Mouse (Mus musculus) splenic B cell, adult 2 months (primary cell): Measurements from ENCODE around the gene Cdkal1.

ENCODE experiments used
- DNase-seq: peaks from one replicate; pipeline ENCODE4 v3.0.0-alpha.2; 2011; ENCODE audit warnings: low read depth, low spot score
- H3K27me3 ChIP-seq: 2 replicates; pipeline ENCODE4 v1.6.1; 2012; ENCODE audit warnings: mild to moderate bottlenecking, low read length, moderate library complexity, mixed read lengths; ENCODE audit not compliant: control insufficient read depth, poor library complexity, insufficient read depth, severe bottlenecking
- H3K36me3 ChIP-seq: 2 replicates; pipeline ENCODE4 v1.6.1; 2012; ENCODE audit warnings: mild to moderate bottlenecking, low read length, moderate library complexity, mixed read lengths; ENCODE audit not compliant: control insufficient read depth, poor library complexity, insufficient read depth, severe bottlenecking

The Cdkal1 gene

GRCm38 (mm10) chr13:29430919-29431318, 424.6 kb downstream of the Cdkal1 start:
- H3K27me3 ChIP-seq, result no peaks in the 10 kb centered on the region
- no peaks in the 10 kb centered on the region for H3K36me3 ChIP-seq
- peak; percentile 68 for DNase-seq

GRCm38 (mm10) chr13:29429877-29430276, 425.6 kb downstream of the Cdkal1 start:
- H3K27me3 ChIP-seq, result no peaks in the 10 kb centered on the region
- no peak for DNase-seq
- H3K36me3 ChIP-seq, result no peaks in the 10 kb centered on the region

DNA sequence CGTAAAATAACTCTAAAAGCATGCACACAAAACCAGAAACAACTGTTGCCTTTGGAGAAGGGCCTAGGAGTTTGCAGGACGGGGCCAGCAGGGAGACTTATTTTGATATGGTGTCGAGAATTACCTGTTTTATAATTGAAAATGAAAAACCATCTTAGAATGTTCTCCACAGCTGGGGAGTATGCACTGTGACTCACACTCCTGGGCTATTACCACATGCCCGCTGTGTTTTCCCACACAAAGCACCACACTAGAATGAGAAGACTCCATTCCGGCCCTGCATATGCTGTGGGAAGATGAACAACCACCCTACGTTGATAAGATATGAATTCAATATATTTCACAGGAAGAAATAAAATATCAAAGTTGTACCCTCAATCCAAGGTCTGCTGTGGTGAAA, 426.3 kb downstream of the Cdkal1 start:
- H3K27me3 ChIP-seq, result no peaks in the 10 kb centered on the region
- no peaks in the 10 kb centered on the region for H3K36me3 ChIP-seq
- DNase-seq, result no peak

DNA sequence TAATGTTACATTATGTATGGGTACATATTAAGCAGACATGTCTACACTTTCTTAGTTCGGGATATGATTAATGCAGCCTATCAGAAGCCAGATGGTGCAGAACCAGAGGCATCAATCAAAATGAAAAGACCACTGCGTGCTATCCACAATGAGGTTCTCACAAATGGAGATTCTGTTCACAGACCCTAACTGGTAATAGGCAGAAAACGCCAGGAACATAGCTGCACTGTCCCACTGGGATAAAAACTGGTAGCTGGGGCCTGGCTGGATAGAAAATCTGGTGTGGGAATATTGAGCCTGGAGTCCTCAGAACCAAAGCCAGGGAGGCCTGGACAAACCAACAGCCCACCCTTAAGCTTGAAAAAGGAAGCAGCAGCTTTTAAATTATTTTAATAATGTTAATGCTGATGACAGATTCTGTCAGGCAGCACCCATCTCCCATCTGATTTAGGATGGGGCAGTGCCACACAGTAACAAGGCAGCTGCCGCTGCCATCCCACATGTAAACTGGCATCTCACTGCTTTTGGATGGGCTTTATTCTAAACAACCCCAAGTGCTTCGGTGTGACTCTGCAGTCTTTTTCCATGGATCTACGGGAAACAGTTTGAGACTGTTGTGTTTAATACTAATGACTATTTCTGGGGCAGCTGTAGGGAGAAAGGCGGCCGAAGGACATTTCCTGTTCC, 438.9 kb downstream of the Cdkal1 start:
- Histone ChIP-seq H3K27me3 (no peaks in the 10 kb centered on the region), H3K36me3 (no peaks in the 10 kb centered on the region; the same call in 1 of the 2 replicates)
- no peak for DNase-seq

- no peak for DNase-seq
- Histone ChIP-seq H3K36me3 (no peaks in the 10 kb centered on the region; the same call in 1 of the 2 replicates), H3K27me3 (no peaks in the 10 kb centered on the region)
These were observed 439.5 kb downstream of the Cdkal1 start for GRCm38 (mm10) chr13:29415967-29416366.

DNA sequence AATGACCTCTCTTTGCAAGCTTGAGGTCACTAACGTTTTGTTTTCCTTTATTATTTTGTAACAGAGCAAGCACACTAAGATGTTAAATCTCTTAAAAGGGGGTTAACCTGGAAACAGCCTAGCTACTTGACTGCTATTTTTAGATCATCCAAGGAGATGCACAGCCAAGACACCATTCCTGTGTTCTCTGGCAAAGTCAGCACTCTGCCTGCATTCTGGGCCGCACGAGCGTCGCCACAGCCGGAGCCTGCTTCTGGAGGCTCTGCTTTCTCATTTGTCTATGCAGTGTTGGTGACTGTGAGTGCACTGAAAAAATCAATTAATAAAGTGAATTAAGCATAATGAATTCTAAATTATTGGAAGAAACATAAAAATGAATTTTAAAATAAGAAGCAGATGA, 440.6 kb downstream of the Cdkal1 start:
- no peak for DNase-seq
- Histone ChIP-seq H3K36me3 (no peaks in the 10 kb centered on the region; the same call in 1 of the 2 replicates), H3K27me3 (no peaks in the 10 kb centered on the region)

DNA sequence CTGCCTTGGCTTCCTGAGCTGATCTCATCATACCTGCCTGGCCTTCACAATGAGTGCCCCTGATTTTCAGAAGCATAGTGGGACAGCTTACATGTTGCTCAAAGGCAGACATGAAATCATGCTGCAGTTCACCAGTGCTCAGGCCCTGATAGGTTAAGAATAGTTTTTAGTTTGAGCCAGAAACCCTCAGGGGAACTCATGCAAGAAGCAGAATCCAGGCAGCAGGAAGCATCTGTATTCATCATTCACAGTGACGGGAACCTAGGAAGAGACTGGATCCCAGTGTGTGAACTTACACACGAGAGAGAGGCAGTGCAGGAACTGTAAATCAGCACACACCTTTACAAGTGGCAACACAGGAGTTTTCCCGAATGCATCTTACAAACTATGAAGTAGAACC, 441.0 kb downstream of the Cdkal1 start:
- H3K36me3 ChIP-seq, result no peaks in the 10 kb centered on the region
- no peaks in the 10 kb centered on the region for H3K27me3 ChIP-seq
- no peak for DNase-seq

GRCm38 (mm10) chr13:29411176-29411575, 444.3 kb downstream of the Cdkal1 start:
- H3K36me3 ChIP-seq, result no peaks in the 10 kb centered on the region

GRCm38 (mm10) chr13:29407619-29408018, 447.9 kb downstream of the Cdkal1 start:
- Histone ChIP-seq H3K27me3 (no peaks in the 10 kb centered on the region), H3K36me3 (no peaks in the 10 kb centered on the region)
- no peak for DNase-seq

More at GRCm38 (mm10) chr13:29411176-29411575, 444.3 kb downstream of the Cdkal1 start:
- DNase-seq, result no peak
- no peaks in the 10 kb centered on the region for H3K27me3 ChIP-seq

GRCm38 (mm10) chr13:29405316-29405715, 450.2 kb downstream of the Cdkal1 start:
- Histone ChIP-seq H3K36me3 (no peaks in the 10 kb centered on the region), H3K27me3 (no peaks in the 10 kb centered on the region)
- no peak for DNase-seq

GRCm38 (mm10) chr13:29403217-29403616, 452.3 kb downstream of the Cdkal1 start:
- Histone ChIP-seq H3K27me3 (no peaks in the 10 kb centered on the region), H3K36me3 (no peaks in the 10 kb centered on the region)
- DNase-seq, result no peak

DNA sequence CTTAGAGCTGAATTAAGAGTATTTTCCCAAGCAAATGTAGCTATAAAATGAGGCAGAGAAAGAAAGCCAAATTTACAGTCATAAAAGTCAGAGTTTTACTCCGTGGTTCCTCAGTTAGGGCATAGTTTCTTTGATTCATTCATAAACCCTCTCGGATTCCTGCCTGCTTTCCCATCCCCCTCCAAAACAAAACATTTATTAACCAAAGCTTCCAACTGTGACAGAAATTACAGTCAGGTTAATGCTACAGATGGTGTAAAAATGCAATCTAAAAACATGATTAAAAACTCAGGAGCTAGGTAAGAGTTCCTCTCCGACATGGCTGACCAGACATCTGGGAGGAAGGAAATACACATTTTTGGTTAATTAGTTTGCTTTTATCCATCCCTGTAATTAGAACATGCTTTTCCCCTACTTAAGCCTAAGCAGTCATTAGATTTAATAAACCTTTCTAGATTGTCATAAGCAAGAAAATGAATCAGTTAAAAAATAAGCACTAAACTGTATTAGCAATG, 452.9 kb downstream of the Cdkal1 start:
- DNase-seq, result no peak
- no peaks in the 10 kb centered on the region for H3K36me3 ChIP-seq

DNA sequence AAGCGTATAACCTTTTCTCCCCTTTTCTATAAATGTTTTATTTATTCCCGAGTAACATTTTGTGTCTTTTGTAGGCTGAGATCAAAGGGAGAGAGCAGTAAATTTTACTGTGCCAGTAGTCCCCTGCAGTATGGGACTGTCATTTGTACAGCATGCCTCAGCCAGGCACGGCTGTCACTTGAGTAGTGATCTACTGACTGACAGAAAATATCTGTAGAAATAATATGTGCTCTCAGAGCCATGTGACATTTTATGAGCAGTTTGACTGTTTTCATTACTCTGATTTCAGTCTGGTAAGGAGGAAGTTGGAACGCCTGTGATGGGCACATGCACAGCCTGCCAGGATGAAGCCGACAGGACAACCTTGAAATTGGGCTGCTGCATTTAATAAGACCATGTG, 455.6 kb downstream of the Cdkal1 start:
- no peak for DNase-seq
- H3K36me3 ChIP-seq, result no peaks in the 10 kb centered on the region

More for the DNA sequence above, 452.9 kb downstream of the Cdkal1 start:
- no peaks in the 10 kb centered on the region for H3K27me3 ChIP-seq

DNA sequence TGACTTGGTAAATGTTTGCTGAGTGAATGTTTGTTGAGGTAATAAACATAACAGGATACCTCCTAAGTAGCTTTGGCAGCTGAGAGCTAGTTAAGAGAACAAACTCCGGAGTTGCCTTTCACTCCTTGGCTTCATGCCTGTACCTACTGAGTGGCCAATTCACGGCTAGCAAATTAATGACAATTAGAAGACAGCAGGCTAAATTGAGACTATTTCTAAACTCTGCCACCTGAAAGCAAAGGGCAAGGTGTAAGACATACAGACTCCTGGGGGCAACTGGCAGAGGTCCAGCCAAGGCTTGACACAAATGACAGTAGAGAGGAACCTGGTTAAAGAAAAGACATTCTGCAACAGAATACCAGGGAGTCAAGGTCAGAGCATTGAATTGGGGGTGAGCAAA, 457.0 kb downstream of the Cdkal1 start:
- no peaks in the 10 kb centered on the region for H3K27me3 ChIP-seq
- no peaks in the 10 kb centered on the region for H3K36me3 ChIP-seq
- no peak for DNase-seq

More for the DNA sequence above, 455.6 kb downstream of the Cdkal1 start:
- H3K27me3 ChIP-seq, result no peaks in the 10 kb centered on the region

DNA sequence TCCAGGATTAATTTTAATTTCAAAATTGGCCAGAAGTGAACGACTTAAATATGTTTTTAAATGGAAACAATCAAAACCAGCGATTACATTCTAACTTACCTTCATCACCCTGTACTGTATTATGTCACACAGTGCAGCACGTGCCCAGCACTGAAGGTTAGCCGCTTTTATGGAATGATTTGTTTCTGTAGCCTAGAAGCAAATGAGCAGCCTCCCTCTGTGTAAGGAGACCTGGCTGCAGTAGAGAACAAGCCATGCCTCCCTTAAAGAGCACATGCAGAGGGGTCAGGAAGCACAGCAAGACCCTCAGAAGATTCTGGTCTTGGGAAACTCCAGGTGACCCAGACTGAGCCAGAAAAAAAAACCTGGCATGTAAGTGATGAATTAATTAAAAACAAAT, 459.8 kb downstream of the Cdkal1 start:
- Histone ChIP-seq H3K27me3 (no peaks in the 10 kb centered on the region), H3K36me3 (no peaks in the 10 kb centered on the region)
- DNase-seq, result no peak

GRCm38 (mm10) chr13:29390025-29390424, 465.4 kb downstream of the Cdkal1 start:
- Histone ChIP-seq H3K36me3 (no peaks in the 10 kb centered on the region), H3K27me3 (no peaks in the 10 kb centered on the region)
- DNase-seq, result no peak
